Mouse (Mus musculus) intestine, postnatal 0 days (tissue): Measurements from ENCODE around the gene Plekha6. TPM values are rescaled to one million over a fixed set of nuclear protein-coding genes. Genes with fewer than 3 reads are reported as not detected.

ENCODE experiments used
- ATAC-seq: fragments of 200-750 bp; cut with Nextera tagmentation; 2 replicates; pipeline ENCODE4 v1.8.0; 2017; ENCODE audit warnings: mild to moderate bottlenecking, moderate TSS enrichment, moderate library complexity
- H3K27ac ChIP-seq: fragments of 300-500 bp; sonication (generic); 2 replicates; pipeline ENCODE4 v1.5.1; 2014; ENCODE audit warnings: mild to moderate bottlenecking, low read depth, low read length, moderate library complexity
- H3K27me3 ChIP-seq: fragments of 300-500 bp; sonication (generic); replicated peaks from 2 replicates; pipeline ENCODE4 v1.6.1; 2014; ENCODE audit warnings: low read length, mixed read lengths; ENCODE audit not compliant: control insufficient read depth, insufficient read depth
- H3K36me3 ChIP-seq: fragments of 300-500 bp; sonication (generic); 2 replicates; pipeline ENCODE4 v1.6.1; 2014; ENCODE audit warnings: mild to moderate bottlenecking, moderate library complexity; ENCODE audit not compliant: control insufficient read depth, insufficient read depth
- H3K4me1 ChIP-seq: fragments of 300-500 bp; sonication (generic); replicated peaks from 2 replicates; pipeline ENCODE4 v1.6.1; 2014; ENCODE audit warnings: antibody characterized with exemption, low read length, mixed read lengths; ENCODE audit not compliant: control insufficient read depth, insufficient read depth
- H3K4me2 ChIP-seq: fragments of 300-500 bp; sonication (generic); replicated peaks from 2 replicates; pipeline ENCODE4 v1.6.1; 2014; ENCODE audit warnings: low read depth, mild to moderate bottlenecking, moderate library complexity
- H3K4me3 ChIP-seq: fragments of 300-500 bp; sonication (generic); 2 replicates; pipeline ENCODE4 v1.5.1; 2014; ENCODE audit warnings: low read depth, low read length
- H3K9ac ChIP-seq: fragments of 300-500 bp; sonication (generic); 2 replicates; pipeline ENCODE4 v1.6.1; 2014; ENCODE audit warnings: mild to moderate bottlenecking, low read depth, low read length
- H3K9me3 ChIP-seq: fragments of 300-500 bp; sonication (generic); 2 replicates; pipeline ENCODE4 v1.6.1; 2016; ENCODE audit warnings: mixed run types; ENCODE audit not compliant: control insufficient read depth
- CTCF ChIP-seq: sonication (generic); IDR thresholded peaks from 2 replicates; pipeline ENCODE4 v1.5.1; 2016; ENCODE audit warnings: low read depth, mild to moderate bottlenecking, control low read depth, antibody characterized with exemption, moderate library complexity
- WGBS: fragments of 180-500 bp; shearing (Covaris S2); extraction: QIAGEN DNeasy Blood & Tissue Kit; methylation state at CpG from one replicate; pipeline ENCODE4 v1.1.7; 2014; 5-methylcytosine and 5-hydroxymethylcytosine counted together
- polyA plus RNA-seq: library from polyadenylated mRNA; unstranded; fragments of >200 nt; fragmentation: Nextera tagmentation; extraction: Ambion mirVana; gene quantifications from 2 replicates; pipeline ENCODE4 v1.2.1, GENCODE M21; 2015

Gene Plekha6
- polyA plus RNA-seq, 1 experiment from 2014 or later: 7.5 TPM

DNA sequence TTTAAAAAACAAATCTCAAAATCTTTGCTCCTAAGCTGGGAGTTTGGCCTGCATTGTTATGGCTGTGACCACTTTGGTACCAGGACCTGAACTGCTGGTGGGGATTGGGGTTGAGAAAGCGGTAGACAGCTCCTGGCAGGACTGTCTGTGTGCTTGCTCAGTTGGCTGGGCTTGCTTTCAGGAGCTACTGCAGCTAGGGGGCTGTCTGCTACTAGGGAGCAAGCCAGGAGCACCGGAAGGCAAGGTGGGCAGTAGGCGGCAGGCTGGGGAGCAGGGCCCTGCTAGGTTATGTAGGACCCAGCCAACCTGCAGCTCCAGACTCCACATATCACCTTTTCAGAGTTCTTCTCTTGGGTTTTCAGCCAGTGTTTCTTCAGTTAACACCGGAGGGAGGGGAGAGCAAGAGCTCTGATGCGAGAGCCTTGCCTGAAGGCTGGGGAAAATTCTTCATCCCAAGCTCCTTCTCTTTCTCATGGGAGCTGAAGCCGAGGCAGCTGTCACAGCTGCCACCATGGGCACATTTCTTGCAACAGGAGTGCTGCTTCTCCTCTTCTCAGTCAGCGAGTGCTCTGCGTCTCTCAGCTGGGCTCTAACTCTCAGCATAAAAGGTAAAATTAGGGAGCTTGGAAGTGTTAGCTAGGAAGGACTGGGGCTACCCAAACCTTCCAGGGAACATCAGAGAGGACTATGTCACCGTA is 62.1 kb downstream of the Plekha6 start:
- no peak overlapping the region for H3K27ac ChIP-seq
- no peak overlapping the region for H3K4me3 ChIP-seq
- WGBS: 69% methylated on average over 9 of the region's 9 CpGs
- no peaks in the 10 kb centered on the region for H3K36me3 ChIP-seq
- 0 out of 2 replicates have a peak, but pooled peaks cover 20% of the 10 kb centered on the region for H3K4me1 ChIP-seq
- H3K4me2 ChIP-seq: no peak overlapping the region
- H3K9me3 ChIP-seq: no peaks in the 10 kb centered on the region
- peak; percentile 63 for TF ChIP-seq CTCF
- ATAC-seq: no peak
- no peak overlapping the region for H3K9ac ChIP-seq
- H3K27me3 ChIP-seq: no peaks in the 10 kb centered on the region

DNA sequence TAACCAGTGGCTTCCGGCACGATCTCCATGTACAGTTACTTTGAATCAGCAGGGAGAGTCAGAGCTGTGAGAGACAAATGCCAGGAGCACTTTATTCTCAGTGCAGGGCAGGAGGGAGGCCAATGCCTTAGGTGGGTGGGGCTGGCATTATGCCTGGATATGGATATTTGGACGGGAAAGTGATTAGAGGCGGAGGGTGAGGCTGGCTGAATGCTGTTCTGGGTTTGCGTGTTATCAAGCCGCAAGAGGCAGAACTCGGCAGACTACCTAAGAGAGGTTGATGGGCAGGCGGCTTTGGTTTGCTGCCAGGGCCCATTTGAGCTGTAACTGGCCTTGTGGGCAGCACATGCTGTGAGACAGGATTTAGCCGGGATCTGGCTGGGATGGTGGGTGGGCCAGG is 62.9 kb downstream of the Plekha6 start:
- H3K27ac ChIP-seq: no peak overlapping the region
- peak; percentile 26 for ATAC-seq
- H3K4me3 ChIP-seq: no peak overlapping the region
- TF ChIP-seq CTCF: no peak
- 0 out of 2 replicates have a peak, but pooled peaks cover 20% of the 10 kb centered on the region for H3K4me1 ChIP-seq
- no peak overlapping the region for H3K9ac ChIP-seq
- H3K4me2 ChIP-seq: no peak overlapping the region
- H3K27me3 ChIP-seq: no peaks in the 10 kb centered on the region
- H3K36me3 ChIP-seq: no peaks in the 10 kb centered on the region
- 38% methylated on average over 9 of the region's 9 CpGs for WGBS
- H3K9me3 ChIP-seq: no peaks in the 10 kb centered on the region

DNA sequence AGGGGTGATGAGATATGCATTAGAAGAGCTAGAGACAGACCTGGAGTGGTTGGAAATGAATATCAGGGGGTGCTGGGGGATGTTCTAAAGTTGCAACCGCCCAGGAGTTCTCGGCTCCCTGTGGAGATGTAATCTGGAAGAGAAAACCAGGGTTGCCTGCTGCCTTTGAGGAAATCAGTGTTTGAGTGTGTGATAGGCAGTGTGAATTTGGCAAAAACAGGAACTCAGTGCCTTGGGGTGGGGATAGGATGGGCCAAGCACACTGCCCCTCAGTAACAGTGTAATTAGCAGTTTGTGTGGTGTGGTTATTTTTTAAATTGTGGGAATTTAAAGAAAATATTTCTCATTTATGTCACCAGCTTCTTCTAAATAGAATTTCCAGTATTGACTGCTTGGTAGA is 63.4 kb downstream of the Plekha6 start:
- Histone ChIP-seq H3K27ac (no peak overlapping the region), H3K27me3 (no peaks in the 10 kb centered on the region), H3K4me2 (no peak overlapping the region), H3K4me1 (0 out of 2 replicates have a peak, but pooled peaks cover 19% of the 10 kb centered on the region), H3K4me3 (no peak overlapping the region), H3K9ac (no peak overlapping the region), H3K36me3 (no peaks in the 10 kb centered on the region), H3K9me3 (no peaks in the 10 kb centered on the region)
- no peak for ATAC-seq
- no peak for TF ChIP-seq CTCF
- 85% methylated on average over 2 of the region's 2 CpGs for WGBS

DNA sequence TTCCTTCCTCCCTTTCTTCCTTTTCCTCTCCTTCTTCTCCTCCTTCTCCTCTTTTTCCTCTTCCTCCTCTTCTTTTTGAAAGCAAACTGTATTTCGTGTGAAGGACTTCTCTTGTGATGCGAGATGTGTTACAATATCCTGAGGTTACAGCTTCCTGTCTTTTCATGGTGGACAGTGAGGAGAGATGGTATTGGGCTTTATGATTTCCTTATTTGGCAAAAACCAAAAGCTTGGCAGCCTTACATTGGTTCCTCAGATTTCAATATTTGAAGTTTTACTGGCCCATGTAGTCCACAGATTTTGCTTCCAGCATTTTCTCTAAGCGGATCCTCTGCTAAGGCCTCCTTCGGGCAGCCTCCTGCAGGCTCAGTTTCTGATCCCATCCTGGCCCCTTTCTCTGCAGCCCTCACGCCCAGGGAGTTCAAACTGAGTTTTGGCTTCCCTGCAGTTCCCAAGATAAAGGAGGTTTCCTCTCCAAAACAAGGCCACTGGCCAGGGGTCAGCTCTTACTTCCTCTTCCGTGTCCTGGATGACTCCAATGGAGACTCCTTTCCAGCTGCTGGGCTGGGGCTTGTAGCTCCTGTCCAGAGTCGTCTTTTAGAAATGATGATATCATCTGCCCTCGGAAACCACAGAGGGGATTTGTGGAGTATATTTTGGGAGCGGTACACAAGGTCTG is 64.9 kb downstream of the Plekha6 start:
- Histone ChIP-seq H3K9me3 (no peaks in the 10 kb centered on the region), H3K27me3 (no peaks in the 10 kb centered on the region), H3K36me3 (no peaks in the 10 kb centered on the region), H3K4me2 (no peak overlapping the region), H3K27ac (no peak overlapping the region), H3K4me1 (0 out of 2 replicates have a peak, but pooled peaks cover 15% of the 10 kb centered on the region), H3K9ac (no peak overlapping the region), H3K4me3 (no peak overlapping the region)
- 68% methylated on average over 9 of the region's 9 CpGs for WGBS
- TF ChIP-seq CTCF: no peak
- no peak for ATAC-seq

DNA sequence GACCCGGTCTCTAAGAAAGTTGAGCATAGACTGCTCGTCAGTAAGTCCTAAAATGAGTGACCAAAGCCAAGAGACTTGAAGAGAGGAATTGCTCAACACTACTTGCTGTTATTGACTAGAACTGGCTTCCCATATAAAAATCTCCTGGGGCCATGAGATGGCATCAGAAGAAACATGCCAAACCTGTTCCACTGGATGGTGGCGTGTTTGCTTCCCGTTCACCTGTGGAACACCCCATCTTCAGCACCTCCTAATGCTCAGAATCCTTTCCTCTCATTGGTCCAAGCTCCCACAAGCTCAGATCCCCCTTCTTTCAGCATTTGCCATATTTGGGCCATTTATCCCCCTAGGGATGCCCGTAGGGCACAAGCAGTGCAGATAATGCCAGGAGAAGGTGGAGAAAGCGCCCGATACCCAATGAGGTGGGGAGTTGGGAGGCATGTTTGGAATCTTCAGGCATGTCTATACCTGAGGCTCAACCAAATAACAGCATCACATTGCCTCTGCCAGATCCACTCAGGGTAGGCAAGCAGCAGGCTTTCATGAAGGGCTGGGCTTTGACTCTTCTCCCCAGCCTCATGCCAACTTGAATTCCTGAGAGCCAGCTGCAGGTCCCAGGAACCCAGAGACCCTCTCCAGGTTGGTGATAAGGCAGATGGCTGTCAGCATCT is 67.6 kb downstream of the Plekha6 start:
- 78% methylated on average over 7 of the region's 7 CpGs for WGBS
- Histone ChIP-seq H3K4me1 (0 out of 2 replicates have a peak, but pooled peaks cover 10% of the 10 kb centered on the region), H3K9me3 (no peaks in the 10 kb centered on the region), H3K27me3 (no peaks in the 10 kb centered on the region), H3K27ac (no peak overlapping the region), H3K4me2 (no peak overlapping the region), H3K9ac (no peak overlapping the region), H3K36me3 (no peaks in the 10 kb centered on the region), H3K4me3 (no peak overlapping the region)
- no peak for TF ChIP-seq CTCF
- ATAC-seq: no peak

DNA sequence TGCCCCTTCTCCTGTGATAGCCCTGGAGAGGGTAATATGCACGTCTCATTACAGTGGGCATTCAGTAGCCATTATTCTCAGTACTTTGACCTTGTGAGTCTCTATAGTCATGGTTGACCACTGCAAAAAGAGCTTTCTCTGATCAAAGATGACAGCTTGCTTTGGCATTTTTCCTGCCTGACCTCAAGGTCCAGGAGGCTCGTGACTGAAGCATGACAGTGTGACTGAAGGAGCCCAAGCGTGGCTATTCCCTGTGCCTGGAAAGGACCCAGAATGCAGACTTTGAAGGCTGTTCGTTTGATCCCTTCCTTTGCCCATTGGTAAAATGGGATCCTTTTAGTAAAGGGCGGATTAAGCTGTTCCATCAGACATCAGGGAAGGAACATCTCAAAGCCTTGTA is 71.9 kb downstream of the Plekha6 start:
- Histone ChIP-seq H3K4me1 (peaks cover 11% of the 10 kb centered on the region; the same call in 1 of the 2 replicates), H3K9ac (no peak overlapping the region), H3K27ac (no peak overlapping the region), H3K36me3 (no peaks in the 10 kb centered on the region), H3K4me3 (no peak overlapping the region), H3K9me3 (no peaks in the 10 kb centered on the region), H3K4me2 (no peak overlapping the region), H3K27me3 (no peaks in the 10 kb centered on the region)
- no peak for TF ChIP-seq CTCF
- 78% methylated on average over 5 of the region's 5 CpGs for WGBS
- ATAC-seq: no peak
